Mouse (Mus musculus) telencephalon, adult 2 months (tissue): ENCODE measurements around the gene Lck.

Source experiments
- DNase-seq: peaks from one replicate; pipeline ENCODE4 v3.0.0-alpha.2; 2011; ENCODE audit warnings: low read depth, low spot score

The Lck gene

GRCm38 (mm10) chr4:129573430-129573829 lies at the start of gene Lck:
TSS of gene Lck (minus strand) at chr4:129573641.
- DNase-seq = no peak

GRCm38 (mm10) chr4:129622803-129623535 lies 49.5 kb upstream of the Lck start:
- DNase-seq = no peak

DNA sequence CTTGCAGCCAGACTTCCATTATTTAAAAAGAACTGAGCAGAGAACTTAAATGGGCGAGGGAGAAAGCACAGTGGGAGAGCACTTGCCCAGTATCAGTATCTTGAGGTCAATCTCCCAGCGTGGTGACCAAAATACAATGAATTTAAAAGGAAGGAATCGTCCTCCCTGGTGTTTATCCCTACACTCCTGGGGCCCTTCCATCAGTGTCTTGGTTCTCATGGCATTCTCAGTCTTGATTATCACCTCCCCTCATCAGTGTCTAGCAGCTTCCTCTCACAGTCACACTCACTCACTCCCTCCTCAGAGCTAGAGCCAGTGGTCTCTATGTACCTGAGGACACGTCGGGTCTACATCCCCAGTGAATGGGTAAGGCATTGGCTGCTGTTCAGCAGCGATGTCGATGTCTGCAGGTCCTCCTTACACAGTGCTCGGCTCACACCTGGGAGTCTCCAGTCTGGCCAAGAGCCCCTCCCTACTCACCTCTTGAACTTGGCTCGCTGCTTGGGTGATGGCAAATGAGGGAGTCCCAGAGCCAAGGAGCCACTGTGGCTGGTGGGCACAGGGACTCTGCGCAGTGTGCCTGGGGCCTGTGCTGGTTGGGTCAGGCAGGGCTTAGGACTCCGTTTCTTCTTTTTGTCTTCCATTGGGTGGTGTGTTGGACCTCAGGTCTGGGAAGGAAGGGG lies 48.8 kb upstream of the Lck start:
- no peak for DNase-seq

- DNase-seq = no peak
Measured at GRCm38 (mm10) chr4:129621283-129621841, 47.9 kb upstream of the Lck start.

DNA sequence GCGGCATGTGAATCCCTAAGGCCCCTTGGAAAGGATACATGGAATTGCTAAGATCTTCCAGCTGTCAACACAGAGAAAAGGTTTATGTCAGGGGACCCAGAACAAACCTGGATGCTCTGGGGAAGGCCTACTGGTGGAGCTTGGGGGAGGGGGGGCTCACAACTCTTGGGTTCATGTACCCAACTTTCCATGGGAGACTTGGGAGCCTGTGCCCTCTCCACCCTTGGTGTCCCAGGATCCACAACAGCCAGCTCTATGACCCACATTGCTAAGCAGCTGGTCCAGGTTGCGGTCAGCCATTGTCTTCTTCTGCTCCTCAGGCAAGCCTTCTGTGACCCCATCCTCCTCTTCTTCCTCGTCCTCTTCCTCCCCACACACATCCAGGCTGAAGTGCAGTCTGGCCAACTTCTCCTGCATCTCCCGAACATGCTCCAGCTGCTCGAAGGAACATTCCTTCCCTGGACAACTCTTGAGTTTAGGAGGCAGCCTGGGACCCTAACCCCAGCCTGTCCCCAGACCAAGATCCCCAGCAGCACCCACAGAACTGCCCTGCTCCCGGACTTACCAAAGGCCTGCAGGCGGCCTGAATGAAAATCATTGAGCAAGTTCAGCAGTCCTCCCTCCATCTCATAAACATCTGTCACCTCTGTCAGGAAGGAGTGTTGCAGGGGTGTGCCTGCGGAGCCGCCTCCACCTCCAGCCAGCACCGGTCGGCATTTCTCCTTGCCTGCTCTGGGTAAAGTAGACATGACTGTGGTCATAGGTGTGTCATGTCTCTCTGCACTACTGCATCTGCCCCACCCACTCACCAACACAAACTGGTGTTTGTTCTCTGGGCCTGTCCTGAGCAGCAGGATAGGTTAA lies 47.2 kb upstream of the Lck start:
- DNase-seq = no peak

DNA sequence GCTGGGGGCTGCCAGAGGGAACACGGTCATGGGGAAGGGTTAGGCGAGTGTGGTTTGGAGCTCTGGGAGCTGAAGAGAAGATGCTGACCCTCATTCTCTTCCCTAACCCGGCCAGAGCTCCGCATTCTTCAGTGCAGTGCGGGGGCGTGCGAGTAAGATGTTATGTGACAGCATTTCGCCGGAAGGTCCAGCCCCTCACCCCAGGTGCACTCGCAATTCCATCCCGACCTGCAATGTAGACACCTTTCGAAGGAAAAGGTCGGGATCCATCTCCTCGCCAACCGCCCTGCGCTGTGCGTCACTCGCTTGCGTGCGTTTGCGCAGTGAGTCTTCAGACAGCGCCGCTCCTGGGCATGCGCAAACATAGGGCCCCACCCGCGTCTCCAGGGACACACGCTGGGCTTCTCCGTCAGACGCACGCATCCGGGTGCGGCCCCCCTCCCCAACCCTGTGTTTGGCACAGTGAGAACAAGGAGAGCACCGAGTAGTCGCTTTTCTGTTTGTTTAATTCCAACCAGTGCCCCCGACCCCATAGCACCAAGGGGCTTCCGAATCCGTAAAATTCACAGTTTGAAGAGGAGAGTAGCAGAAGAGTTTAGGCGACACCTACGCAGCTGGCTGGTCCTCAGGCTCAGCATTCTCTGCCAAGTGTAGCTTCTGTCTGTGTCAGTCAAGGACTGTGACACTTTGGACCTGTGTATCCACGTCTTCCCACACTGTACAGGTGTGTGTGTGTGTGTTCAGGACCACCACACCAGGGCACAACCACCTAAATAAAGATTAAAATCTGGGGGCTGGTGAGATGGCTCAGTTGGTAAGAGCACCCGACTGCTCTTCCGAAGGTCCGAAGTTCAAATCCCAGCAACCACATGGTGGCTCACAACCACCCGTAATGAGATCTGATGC lies 45.6 kb upstream of the Lck start, which contains the start of gene Iqcc:
TSS of gene Iqcc (minus strand) at position 314 of the 906 bp plus-strand sequence.
- DNase-seq = peak; percentile 93

DNA sequence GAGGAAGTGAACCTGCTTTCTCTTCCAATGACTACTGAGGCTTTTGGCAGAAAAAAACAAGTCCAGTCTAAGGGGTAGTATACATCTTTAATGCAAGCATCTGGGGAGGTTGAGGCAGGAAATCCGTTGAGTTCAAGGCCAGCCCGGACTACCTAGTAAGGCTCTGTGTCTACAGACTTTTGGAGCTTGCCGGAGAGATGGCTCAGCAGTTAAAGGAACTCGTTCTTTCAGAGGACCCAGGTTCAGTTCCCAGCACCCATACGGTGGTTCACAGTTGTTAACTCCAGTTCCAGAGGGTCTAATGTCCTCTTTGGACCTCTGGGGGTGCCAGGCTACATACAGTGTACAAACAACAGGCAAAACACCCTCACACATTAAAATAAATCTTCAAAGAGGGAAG lies 44.6 kb upstream of the Lck start:
- no peak for DNase-seq

DNA sequence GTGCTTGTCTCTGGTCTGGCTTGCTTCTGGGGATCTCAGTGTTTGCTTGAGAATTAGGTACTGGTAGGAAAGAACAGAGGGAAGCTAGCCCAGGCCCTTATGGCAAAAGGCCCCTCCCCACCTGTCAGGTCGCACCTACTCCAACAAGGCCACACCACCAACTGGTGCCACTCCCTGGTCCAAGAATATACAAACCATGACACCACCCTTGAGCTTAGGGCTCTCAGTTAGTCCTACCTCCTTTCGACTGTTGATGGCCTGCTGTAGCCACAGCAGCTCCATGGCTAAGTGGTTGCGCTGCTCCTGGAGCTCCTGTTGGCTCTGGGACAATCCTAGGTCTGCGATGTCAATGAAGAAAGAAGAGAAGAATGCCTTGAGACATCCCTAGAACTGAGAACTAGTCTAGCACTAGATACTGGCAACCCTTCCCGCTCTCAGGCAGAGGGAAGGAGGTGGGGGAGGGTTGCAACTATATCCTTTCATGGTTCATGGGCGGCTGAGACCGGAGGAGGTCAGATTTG lies 43.7 kb upstream of the Lck start:
- no peak for DNase-seq

- DNase-seq = no peak
Measured at GRCm38 (mm10) chr4:129616631-129617030, 43.2 kb upstream of the Lck start.

GRCm38 (mm10) chr4:129615801-129616290 lies 42.4 kb upstream of the Lck start:
- DNase-seq = no peak

DNA sequence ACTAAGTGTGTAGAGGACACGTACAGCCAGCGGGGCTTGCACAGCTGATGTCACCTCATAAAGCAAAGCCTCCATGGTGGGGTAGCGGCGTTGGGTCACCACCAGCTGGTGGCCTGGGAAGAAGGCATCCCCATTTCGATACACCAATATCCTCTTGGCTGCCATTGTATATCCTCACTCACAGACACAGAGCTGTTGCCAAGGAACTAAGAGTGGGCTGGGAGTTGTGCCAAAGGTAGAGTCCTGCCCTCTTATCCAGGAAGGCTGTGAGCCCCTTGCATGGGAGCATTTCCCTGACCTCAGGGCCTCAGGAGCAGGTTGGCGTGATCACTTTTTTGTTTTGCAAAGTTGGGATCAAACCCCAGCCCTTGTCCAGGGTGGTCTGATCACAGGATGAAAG lies 40.7 kb upstream of the Lck start, which contains the start of gene Dcdc2b:
TSS of gene Dcdc2b (minus strand) at position 165 of the 400 bp plus-strand sequence.
- DNase-seq = no peak

- DNase-seq = no peak
Measured at GRCm38 (mm10) chr4:129610472-129610871, 37.0 kb upstream of the Lck start.

- no peak for DNase-seq
Measured at GRCm38 (mm10) chr4:129610026-129610425, 36.6 kb upstream of the Lck start.

- no peak for DNase-seq
Measured at GRCm38 (mm10) chr4:129609139-129609631, 35.7 kb upstream of the Lck start.

DNA sequence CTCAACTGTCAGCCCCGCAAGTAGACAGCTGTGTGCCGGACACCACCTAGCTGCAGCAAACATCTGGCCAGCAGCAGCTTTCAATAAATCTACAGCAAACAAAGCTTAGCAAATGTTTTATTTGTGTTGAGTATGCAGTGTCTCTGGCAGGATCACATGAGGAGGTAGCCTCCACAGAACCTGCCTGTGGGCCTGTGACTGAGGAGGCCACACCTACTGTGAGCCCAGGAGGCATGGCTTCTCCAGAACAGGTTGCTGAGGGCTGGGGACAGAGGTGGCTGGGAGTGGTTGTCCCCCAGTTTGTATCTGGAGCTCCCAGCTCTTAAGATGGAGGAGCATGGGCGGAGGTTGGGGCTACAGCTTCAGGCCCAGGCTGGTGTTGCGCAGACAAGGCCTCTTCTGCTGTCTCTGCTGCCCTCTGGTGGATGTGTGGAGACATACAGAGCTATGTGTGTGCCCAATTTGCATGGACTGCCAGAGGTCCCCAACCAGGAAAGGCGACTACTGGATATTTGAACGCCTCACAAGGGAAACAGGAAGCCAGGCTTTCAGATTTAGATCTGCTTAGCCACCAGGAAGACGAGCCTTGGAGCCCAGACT lies 35.1 kb upstream of the Lck start:
- DNase-seq = peak; percentile 74

GRCm38 (mm10) chr4:129600233-129601158 lies 27.1 kb upstream of the Lck start, which contains the start of the genes Eif3i and Tmem234:
TSS of gene Eif3i (minus strand) at chr4:129600648.
TSS of gene Tmem234 (plus strand) at chr4:129600668.
- peak; percentile 79 for DNase-seq

DNA sequence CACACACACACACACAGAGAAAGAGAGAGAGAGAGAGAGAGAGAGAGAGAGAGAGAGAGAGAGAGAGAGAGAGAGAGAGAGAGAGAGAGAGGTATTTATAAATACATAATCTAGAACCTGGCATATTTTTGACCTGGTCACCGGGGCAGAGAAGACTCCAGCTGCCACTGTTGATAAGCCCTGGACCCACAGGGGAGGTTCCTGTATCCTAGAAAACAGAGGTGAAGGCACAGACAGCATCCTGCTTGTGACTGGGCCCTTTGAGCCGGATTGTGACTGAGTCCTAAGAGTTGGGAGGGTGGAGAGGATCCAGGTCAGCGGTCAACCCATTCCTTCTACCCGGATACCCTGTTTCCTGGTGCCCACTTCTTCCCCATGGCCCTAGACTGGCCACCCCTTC lies 15.4 kb upstream of the Lck start:
- no peak for DNase-seq

DNA sequence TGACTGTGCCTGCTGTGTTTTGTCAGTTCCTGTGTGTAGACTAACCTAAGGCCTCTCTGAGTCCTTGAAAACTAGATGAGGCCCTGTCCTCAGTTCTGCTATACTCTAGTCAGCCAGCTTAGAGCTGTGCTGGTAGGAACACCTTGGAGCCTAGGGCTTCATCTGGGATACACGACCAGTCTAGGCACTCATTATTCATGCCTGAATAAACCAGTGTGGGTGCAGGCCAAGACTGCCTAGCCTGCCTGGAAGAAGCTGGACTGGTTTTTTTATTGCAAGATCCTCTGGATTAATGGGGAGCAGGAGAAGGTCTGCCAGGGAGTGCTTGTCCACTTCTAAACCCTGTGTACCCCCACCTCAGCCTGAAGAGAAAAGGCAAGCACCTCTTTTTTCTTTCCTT lies 13.5 kb upstream of the Lck start:
- no peak for DNase-seq
